Mouse (Mus musculus) retina, postnatal 7 days (tissue): ENCODE data around the gene Bicdl2.

Experiments
- DNase-seq: peaks from one replicate; pipeline ENCODE4 v3.0.0-alpha.2; 2012; ENCODE audit warnings: low read depth, low spot score

Bicdl2 gene

DNA sequence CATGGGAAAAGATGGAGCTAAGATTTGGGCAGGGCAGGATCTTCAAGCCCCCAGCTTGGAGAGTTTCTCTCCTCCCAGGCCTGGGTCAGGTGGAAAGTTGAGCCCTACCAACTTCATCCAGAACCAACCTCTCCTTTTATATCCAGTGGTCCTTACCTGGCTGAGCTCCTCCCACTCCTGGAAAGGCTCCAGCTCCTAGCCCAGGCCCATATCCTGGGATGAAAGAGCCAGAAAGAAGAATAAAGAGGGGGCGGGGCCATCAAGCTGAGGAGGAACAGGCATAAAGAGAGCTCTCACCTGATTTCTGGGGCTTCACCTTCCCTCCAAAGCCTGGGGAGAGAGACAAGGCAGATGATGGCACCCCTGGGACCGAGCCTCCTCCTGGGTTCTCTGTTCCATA is 56.7 kb downstream of the Bicdl2 start:
- DNase-seq = no peak
